ENCODE assay signal across 14 mouse cellular contexts in the genomic region with DNA sequence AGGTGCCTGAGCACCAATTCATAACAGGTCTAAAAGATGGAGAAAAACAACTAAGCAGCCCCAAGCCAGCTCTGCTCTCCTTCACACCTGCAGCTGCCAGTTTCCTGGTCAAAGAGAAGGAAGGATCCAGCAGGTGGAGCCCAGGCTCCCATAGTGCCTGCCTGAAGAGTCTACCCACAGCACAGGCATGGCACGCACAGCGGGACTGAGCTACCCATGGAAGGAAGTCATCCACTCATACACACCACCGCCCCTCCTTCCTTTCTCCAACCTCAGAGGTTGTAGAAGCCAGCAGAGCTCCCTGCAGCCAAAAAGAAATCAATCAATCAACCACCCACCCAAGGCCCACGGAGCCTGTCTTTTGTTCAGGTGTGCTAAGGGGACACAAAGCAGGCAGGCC.
A peak's percentile ranks its signal among the peaks of the same experiment; 100 is the strongest.
DNase-seq lines count a peak whose midpoint lies in the region; ATAC-seq and TF ChIP-seq lines count a peak whose summit lies in the region.
"Had no signal": no experiment of that assay in that cellular context is flagged by ENCODE, and none has a peak within 500 bp of the region (broad histone marks: within the 10 kb centered on the region; RNA-seq: fewer than 3 reads in every experiment).

No protein-coding gene starts in this region.

- TF ChIP-seq CTCF in left cerebral cortex, adult 2 months (IDR thresholded peaks at IDR 0.05): peak; percentile 27
- TF ChIP-seq CTCF in cortical plate, adult 2 months (IDR thresholded peaks at IDR 0.05; ENCODE audit: extremely low read depth, insufficient read depth, low read length): 0 out of 2 replicates have a peak, but pooled peaks have one; percentile 17

- H3K4me1 ChIP-seq in cortical plate, adult 2 months (ENCODE audit: control insufficient read depth, insufficient read depth, low read length): no peaks in the 10 kb centered on the region
- H3K4me1 ChIP-seq: heart, embryonic 12.5 days had no signal

- no peak for ATAC-seq in monocyte, adult 5-6 weeks (replicated peaks; ENCODE audit: insufficient number of reproducible peaks, low FRiP score, low TSS enrichment, poor library complexity, severe bottlenecking)
- ATAC-seq: hindbrain, embryonic 16.5 days had no signal

- peak; percentile 84 for DNase-seq in heart, adult 11 months
- DNase-seq in heart, postnatal 25 days (ENCODE audit: low spot score): no peak
- DNase-seq in left cerebral cortex, adult 2 months (ENCODE audit: extremely low spot score in 1 of 2, low spot score in 2 of 2): no peak
- DNase-seq in left cerebral cortex, adult 9 months (ENCODE audit: low spot score in 2 of 2): no peak
- peak; percentile 32 for DNase-seq in lung, postnatal 14 days
- no peak for DNase-seq in embryo, embryonic 11 days
- DNase-seq: adrenal gland, postnatal 25 days; cerebellum, adult 8-10 months; thymus, adult 18-20 months had no signal

- no peak overlapping the region for H3K4me3 ChIP-seq in left cerebral cortex, adult 2 months
- no peak overlapping the region for H3K4me3 ChIP-seq in cortical plate, adult 2 months (ENCODE audit: insufficient read depth, low read length)
- H3K4me3 ChIP-seq: heart, embryonic 12.5 days had no signal

- no peak for TF ChIP-seq POLR2A in cortical plate, adult 2 months (IDR thresholded peaks at IDR 0.05; ENCODE audit: extremely low read depth, insufficient read depth, low read length)

- intact Hi-C loops in heart, postnatal 25 days (cut with DNase I): no loop called here
- intact Hi-C loops in left cerebral cortex, adult 2 months (cut with DNase I): no loop called here

- no peak overlapping the region for H3K27ac ChIP-seq in left cerebral cortex, adult 2 months
- no peak overlapping the region for H3K27ac ChIP-seq in cortical plate, adult 2 months (ENCODE audit: insufficient read depth, low read length)
- H3K27ac ChIP-seq: liver, embryonic 14.5 days had no signal

Comparison
In these comparisons a context has a peak if more than half of its experiments do, and no peak if none do; other contexts are left out.
1. DNase-seq: peak in heart, adult 11 months (single experiment) and lung, postnatal 14 days (single experiment); none in heart, postnatal 25 days (single experiment), left cerebral cortex, adult 2 months (0 of 2), left cerebral cortex, adult 9 months (0 of 2) and embryo, embryonic 11 days (single experiment).